Mouse (Mus musculus): ENCODE data around the gene Recql5.
"Not testable (repeated sequence)": the region's sequence is repeated elsewhere in the genome, so short reads cannot be mapped to it uniquely, and the experiment has no call there.

Recql5 gene

GRCm38 (mm10) chr11:115863895-115864294 lies 69.4 kb downstream of the Recql5 start:
- ATAC-seq (ENCODE audit: low TSS enrichment) = no peak

- peak; percentile 41; the same call in 1 of the 2 replicates for ATAC-seq (ENCODE audit: low TSS enrichment)
Observed at GRCm38 (mm10) chr11:115859143-115859945, 73.9 kb downstream of the Recql5 start.

DNA sequence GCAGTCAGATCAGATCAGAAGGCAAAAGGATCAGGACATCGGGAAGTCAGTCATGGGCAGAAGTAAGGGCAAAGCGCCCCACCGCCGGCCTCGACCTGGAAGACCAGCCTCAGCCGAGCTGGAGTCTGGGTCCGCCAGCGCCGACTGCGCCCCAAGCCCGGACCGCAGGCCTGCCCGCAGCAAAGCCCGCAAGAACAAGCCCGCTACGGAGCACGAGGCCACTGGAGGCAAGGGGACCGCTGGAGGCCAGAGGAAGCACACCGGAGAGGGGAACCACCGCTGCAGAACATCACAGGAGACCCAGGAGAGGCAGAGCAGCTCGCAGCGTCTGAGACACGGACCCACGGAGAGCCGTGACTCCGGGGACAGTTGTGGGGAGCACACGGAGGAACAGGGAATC lies 74.9 kb downstream of the Recql5 start, which contains the start of gene Myo15b:
Myo15b (plus strand) TSS at position 53 of the 400 bp plus-strand sequence.
- no peak for ATAC-seq (ENCODE audit: low TSS enrichment)

DNA sequence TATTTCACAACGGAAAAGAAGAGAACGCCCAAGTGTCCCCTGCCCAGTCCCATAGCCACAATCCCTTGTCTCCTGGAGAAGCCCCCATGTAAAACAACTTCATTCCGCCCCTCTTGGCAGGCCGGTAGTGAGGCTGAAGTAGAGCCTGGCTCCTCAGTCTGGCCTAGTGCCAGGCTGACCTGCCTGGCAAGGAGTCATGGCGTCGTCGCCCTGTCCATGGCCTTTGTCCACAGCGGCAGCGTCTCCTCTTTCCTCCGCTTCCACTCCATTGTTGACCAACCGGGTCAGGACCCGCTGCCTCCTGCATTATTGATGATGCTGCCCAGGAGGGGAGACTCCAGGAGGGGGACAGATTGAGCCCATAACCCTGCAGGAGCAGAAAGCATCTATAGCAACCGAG lies 75.3 kb downstream of the Recql5 start:
- no peak for ATAC-seq (ENCODE audit: low TSS enrichment)

DNA sequence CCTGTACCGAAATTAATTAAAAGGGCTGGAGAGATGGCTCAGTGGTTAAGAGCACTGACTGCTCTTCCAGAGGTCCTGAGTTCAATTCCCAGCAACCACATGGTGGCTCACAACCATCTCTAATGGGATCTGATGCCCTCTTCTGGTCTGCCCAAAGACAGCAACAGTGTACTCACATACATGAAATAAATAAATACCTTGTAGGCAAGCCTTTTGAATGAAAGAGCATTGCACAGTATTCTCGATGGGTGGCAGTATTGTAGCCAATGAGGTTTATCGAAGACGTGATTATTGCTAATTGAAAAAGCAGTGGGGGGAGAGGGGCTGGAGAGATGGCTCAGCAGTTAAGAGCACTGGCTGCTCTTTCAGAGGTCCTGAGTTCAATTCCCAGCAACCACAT lies 76.1 kb downstream of the Recql5 start:
- ATAC-seq (ENCODE audit: low TSS enrichment) = not testable (repeated sequence)

DNA sequence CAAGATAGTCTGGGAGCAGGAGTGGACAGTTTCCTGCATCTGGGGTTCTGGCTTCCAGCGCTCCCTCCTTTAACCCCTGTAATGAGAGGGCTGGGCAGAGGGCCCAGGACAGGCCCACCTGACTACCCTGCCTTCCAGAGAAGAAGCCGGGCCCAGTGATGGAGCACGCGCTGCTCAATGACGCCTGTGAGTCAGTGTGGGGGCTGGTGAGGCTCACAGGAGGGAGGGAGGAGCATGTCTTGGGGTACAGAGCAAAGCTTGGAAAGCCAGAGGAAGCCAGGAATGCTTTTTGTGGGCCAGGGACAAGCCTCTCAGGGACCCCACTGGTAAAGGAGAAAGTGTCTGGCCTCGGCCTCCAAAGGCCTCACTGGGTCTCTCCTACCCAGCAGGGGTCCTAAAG lies 78.6 kb downstream of the Recql5 start:
- ATAC-seq (ENCODE audit: low TSS enrichment) = peak; percentile 74; the same call in 1 of the 2 replicates

GRCm38 (mm10) chr11:115845819-115846218 lies 87.5 kb downstream of the Recql5 start:
- no peak for ATAC-seq (ENCODE audit: low TSS enrichment)

DNA sequence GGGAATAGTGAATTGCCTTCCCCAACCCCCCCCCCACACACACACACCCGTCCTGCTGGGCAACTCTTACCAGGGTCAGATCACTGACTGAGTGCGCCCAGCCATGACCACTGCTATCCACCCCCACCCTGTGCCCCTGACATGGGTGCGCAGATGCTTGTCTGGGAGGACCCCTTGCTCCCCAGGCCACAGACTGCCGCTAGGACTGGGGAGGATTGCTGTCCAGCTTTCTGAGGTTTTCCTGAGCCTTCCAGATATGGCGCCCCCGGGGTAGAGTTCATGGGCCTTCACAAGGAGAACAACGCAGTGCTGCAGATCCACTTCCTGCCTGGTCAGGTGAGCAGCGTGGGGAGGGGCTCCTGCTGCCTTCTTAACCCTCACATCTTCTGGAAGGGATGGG lies 89.0 kb downstream of the Recql5 start:
- ATAC-seq (ENCODE audit: low TSS enrichment) = no peak

GRCm38 (mm10) chr11:115843891-115844239 lies 89.4 kb downstream of the Recql5 start:
- no peak for ATAC-seq (ENCODE audit: low TSS enrichment)

- no peak for ATAC-seq (ENCODE audit: low TSS enrichment)
Observed at GRCm38 (mm10) chr11:115843141-115843890, 90.0 kb downstream of the Recql5 start.

Measured in frontal cortex, adult (tissue).